Mouse (Mus musculus) stomach, embryonic 16.5 days (tissue): Measurements from ENCODE around the gene Fuca1. TPM values are rescaled to one million over a fixed set of nuclear protein-coding genes. Genes with fewer than 3 reads are reported as not detected.

Source experiments
- ATAC-seq: fragments of 200-750 bp; cut with Nextera tagmentation; 2 replicates; pipeline ENCODE4 v1.8.0; 2017; ENCODE audit warnings: moderate number of reproducible peaks, moderate TSS enrichment; ENCODE audit not compliant: insufficient read depth, low FRiP score
- H3K27ac ChIP-seq: fragments of 300-500 bp; sonication (generic); 2 replicates; pipeline ENCODE4 v1.5.1; 2014; ENCODE audit warnings: low read length
- H3K27me3 ChIP-seq: fragments of 300-500 bp; sonication (generic); 2 replicates; pipeline ENCODE4 v1.6.1; 2014; ENCODE audit warnings: low read length, control low read depth, mixed read lengths; ENCODE audit not compliant: control insufficient read depth, insufficient read depth
- H3K36me3 ChIP-seq: fragments of 300-500 bp; sonication (generic); 2 replicates; pipeline ENCODE4 v1.6.1; 2014; ENCODE audit warnings: low read length; ENCODE audit not compliant: control insufficient read depth, insufficient read depth
- H3K4me1 ChIP-seq: fragments of 300-500 bp; sonication (generic); 2 replicates; pipeline ENCODE4 v1.6.1; 2014; ENCODE audit warnings: low read length, control low read depth, mixed read lengths; ENCODE audit not compliant: control insufficient read depth, insufficient read depth
- H3K4me2 ChIP-seq: fragments of 300-500 bp; sonication (generic); 2 replicates; pipeline ENCODE4 v1.6.1; 2014; ENCODE audit warnings: low read depth, low read length, mixed read lengths
- H3K4me3 ChIP-seq: fragments of 300-500 bp; sonication (generic); replicated peaks from 2 replicates; pipeline ENCODE4 v1.5.1; 2014; ENCODE audit warnings: mild to moderate bottlenecking, low read length
- H3K9ac ChIP-seq: fragments of 300-500 bp; sonication (generic); 2 replicates; pipeline ENCODE4 v1.6.1; 2014; ENCODE audit warnings: low read length
- H3K9me3 ChIP-seq: fragments of 300-500 bp; sonication (generic); replicated peaks from 2 replicates; pipeline ENCODE4 v1.6.1; 2016; ENCODE audit warnings: low read length, control low read depth; ENCODE audit not compliant: control insufficient read depth
- WGBS: fragments of 180-500 bp; shearing (Covaris S2); extraction: QIAGEN DNeasy Blood & Tissue Kit; methylation state at CpG from one replicate; pipeline ENCODE4 v1.1.7; 2014; 5-methylcytosine and 5-hydroxymethylcytosine counted together
- polyA plus RNA-seq: library from polyadenylated mRNA; unstranded; fragments of >200 nt; fragmentation: Nextera tagmentation; extraction: Ambion mirVana; gene quantifications from 2 replicates; pipeline ENCODE4 v1.2.1, GENCODE M21; 2015

The Fuca1 gene
- polyA plus RNA-seq, 1 experiment from 2014 or later = 98.9 TPM

DNA sequence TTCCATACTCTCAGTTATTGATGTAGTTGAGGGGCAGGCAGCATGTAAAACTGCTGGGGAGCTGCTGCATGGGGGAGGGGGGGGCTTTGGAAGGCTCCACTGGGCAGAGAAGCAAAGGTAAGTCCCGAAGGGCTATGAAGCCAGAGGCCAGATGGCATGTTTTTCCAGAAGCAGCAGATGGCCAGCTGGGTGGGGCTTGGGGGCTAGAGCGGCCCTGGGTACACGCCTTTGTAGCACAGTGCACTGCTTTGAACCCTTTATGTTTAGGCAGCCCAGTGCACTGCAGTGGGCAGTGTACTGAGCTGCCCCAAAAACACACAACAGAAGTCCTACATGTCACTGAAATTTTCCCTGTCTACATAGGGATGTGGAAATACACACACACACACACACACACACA, 7.7 kb upstream of the Fuca1 start:
- no peak overlapping the region for H3K27ac ChIP-seq
- H3K9ac ChIP-seq = no peak overlapping the region
- peaks cover 3% of the 10 kb centered on the region; the same call in 1 of the 2 replicates for H3K4me1 ChIP-seq
- no peaks in the 10 kb centered on the region for H3K27me3 ChIP-seq
- H3K4me2 ChIP-seq = no peak overlapping the region
- 32% methylated on average over 3 of the region's 3 CpGs for WGBS
- no peak for ATAC-seq
- H3K36me3 ChIP-seq = no peaks in the 10 kb centered on the region
- no peaks in the 10 kb centered on the region for H3K9me3 ChIP-seq
- H3K4me3 ChIP-seq = no peak overlapping the region

DNA sequence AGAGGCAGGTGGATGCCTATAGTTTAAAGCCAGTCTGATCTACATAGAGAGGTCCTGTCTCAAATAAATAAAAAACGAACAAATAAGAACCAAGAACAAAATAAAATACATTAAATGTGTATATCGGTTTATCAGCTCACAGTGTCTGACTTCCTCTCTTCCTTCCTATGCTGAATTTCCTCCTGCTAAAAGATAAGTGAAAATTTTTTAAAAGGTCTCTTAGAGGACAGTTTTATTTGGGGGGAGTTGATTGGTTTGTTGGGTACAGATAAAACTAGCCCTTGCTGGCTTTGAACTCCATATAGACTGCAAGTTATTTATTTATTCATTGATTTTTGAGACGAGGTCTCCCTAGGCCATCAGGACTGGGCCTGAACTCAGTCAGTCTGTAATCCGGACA, 7.1 kb upstream of the Fuca1 start:
- no peak overlapping the region for H3K4me3 ChIP-seq
- no peaks in the 10 kb centered on the region for H3K9me3 ChIP-seq
- peaks cover 3% of the 10 kb centered on the region; the same call in 1 of the 2 replicates for H3K4me1 ChIP-seq
- no peaks in the 10 kb centered on the region for H3K27me3 ChIP-seq
- no peaks in the 10 kb centered on the region for H3K36me3 ChIP-seq
- no peak overlapping the region for H3K9ac ChIP-seq
- no peak for ATAC-seq
- H3K4me2 ChIP-seq = no peak overlapping the region
- no peak overlapping the region for H3K27ac ChIP-seq
- 59% methylated on average over 4 of the region's 4 CpGs for WGBS

DNA sequence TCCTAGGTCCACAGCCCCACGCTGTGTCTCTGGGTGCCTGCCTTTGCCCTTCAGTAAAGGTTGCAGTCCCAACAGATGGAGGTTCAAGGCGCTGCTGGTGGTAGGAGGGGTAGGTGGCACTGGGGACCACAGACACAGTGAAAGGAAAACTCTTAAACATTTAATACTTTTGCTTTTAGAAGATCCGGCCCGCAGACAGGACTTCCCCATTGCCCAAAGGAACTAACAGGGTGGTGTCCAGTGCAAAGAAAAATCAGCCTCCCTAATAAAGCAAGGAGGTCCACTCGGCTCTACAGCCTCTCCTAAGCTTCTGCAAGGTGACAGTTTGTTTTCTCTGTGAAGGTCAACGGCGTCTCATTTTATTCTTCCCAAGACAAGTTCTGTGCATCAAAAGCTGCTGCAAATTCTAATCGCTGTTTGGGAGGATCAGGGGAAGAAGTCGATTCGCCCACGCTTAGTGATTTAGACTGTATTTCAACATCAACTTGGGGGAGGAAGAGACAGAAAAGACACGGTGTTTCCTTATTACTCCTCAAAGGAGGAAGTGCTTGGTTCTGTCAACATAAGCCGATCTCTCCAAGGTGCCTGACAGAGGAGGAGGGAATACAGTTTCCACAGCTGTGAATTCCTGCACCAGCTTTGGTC, 1.8 kb upstream of the Fuca1 start:
- Histone ChIP-seq H3K9ac (no peak overlapping the region), H3K27ac (no peak overlapping the region), H3K4me1 (peaks cover 6% of the 10 kb centered on the region), H3K4me2 (no peak overlapping the region), H3K27me3 (no peaks in the 10 kb centered on the region), H3K9me3 (no peaks in the 10 kb centered on the region), H3K36me3 (peaks cover 3% of the 10 kb centered on the region; the same call in 1 of the 2 replicates), H3K4me3 (no peak overlapping the region)
- 75% methylated on average over 13 of the region's 13 CpGs for WGBS
- no peak for ATAC-seq

DNA sequence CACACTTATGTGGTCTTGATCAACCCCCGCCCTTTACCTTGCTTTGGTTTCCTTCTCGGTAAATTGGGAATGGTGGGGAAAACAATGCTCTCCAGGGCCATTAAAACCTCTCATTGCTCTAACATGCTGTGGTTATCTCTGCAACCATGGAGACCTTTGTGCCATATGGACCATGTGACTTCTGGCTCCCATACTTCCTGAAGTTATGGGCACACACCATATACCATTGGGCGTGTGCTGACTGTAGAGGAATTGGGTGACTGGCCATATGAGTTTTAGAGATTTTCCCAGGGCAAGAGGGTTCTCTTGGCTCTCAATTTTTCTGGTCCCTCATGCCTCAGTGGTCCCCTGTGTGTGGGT, 1.3 kb upstream of the Fuca1 start:
- WGBS = 86% methylated on average over 3 of the region's 3 CpGs
- no peak overlapping the region for H3K4me3 ChIP-seq
- no peak for ATAC-seq
- H3K9ac ChIP-seq = no peak overlapping the region
- H3K4me2 ChIP-seq = no peak overlapping the region
- H3K27ac ChIP-seq = 0 out of 2 replicates have a peak overlapping the region, but pooled peaks have one; percentile 16
- H3K36me3 ChIP-seq = peaks cover 3% of the 10 kb centered on the region; the same call in 1 of the 2 replicates
- peaks cover 6% of the 10 kb centered on the region for H3K4me1 ChIP-seq
- H3K27me3 ChIP-seq = no peaks in the 10 kb centered on the region
- no peaks in the 10 kb centered on the region for H3K9me3 ChIP-seq

GRCm38 (mm10) chr4:135921257-135922120, 954 bp downstream of the Fuca1 start:
- 0 out of 2 replicates have a peak, but pooled peaks have one; percentile 4 for ATAC-seq
- 2% methylated on average over 26 of the region's 26 CpGs for WGBS
- Histone ChIP-seq H3K4me2 (peak overlapping the region; percentile 81), H3K36me3 (peaks cover 3% of the 10 kb centered on the region; the same call in 1 of the 2 replicates), H3K4me1 (peaks cover 6% of the 10 kb centered on the region), H3K27me3 (no peaks in the 10 kb centered on the region), H3K9ac (peak overlapping the region; percentile 79), H3K27ac (peak overlapping the region; percentile 73), H3K9me3 (no peaks in the 10 kb centered on the region), H3K4me3 (peak overlapping the region; percentile 80)

DNA sequence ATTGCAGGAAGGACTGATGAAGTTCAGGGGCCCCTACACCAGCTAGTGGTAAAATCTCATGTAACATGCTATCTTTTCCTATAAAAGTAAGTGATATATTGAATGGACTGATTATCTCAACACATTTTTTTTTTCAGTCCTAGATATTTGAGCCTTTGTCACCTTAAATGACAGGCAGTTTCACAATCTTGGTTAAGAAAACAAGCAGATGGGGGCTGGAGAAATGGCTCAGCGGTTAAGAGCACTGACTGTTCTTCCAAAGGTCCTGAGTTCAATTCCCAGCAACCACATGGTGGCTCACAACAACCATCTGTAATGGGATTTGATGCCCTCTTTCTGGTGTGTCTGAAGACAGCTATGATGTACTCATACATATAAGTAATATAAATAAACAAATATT, 1.7 kb downstream of the Fuca1 start:
- peaks cover 3% of the 10 kb centered on the region; the same call in 1 of the 2 replicates for H3K36me3 ChIP-seq
- H3K9me3 ChIP-seq = no peaks in the 10 kb centered on the region
- peak overlapping the region; percentile 81 for H3K4me2 ChIP-seq
- peak overlapping the region; percentile 73; the same call in 1 of the 2 replicates for H3K27ac ChIP-seq
- ATAC-seq = no peak
- 63% methylated on average over 1 of the region's 1 CpGs for WGBS
- H3K27me3 ChIP-seq = no peaks in the 10 kb centered on the region
- peak overlapping the region; percentile 80 for H3K4me3 ChIP-seq
- peaks cover 6% of the 10 kb centered on the region for H3K4me1 ChIP-seq
- no peak overlapping the region for H3K9ac ChIP-seq

GRCm38 (mm10) chr4:135924418-135924817, 3.9 kb downstream of the Fuca1 start:
- Histone ChIP-seq H3K4me2 (no peak overlapping the region), H3K4me1 (peaks cover 6% of the 10 kb centered on the region), H3K9me3 (no peaks in the 10 kb centered on the region), H3K27me3 (no peaks in the 10 kb centered on the region), H3K9ac (no peak overlapping the region), H3K4me3 (no peak overlapping the region), H3K36me3 (peaks cover 3% of the 10 kb centered on the region; the same call in 1 of the 2 replicates), H3K27ac (no peak overlapping the region)
- ATAC-seq = no peak
- 79% methylated on average over 2 of the region's 2 CpGs for WGBS

GRCm38 (mm10) chr4:135925341-135925740, 4.8 kb downstream of the Fuca1 start:
- Histone ChIP-seq H3K27ac (no peak overlapping the region), H3K9me3 (no peaks in the 10 kb centered on the region), H3K4me1 (peaks cover 6% of the 10 kb centered on the region), H3K9ac (no peak overlapping the region), H3K4me3 (no peak overlapping the region), H3K36me3 (peaks cover 3% of the 10 kb centered on the region; the same call in 1 of the 2 replicates), H3K4me2 (no peak overlapping the region), H3K27me3 (no peaks in the 10 kb centered on the region)
- ATAC-seq = no peak
- WGBS = 79% methylated on average over 5 of the region's 5 CpGs

GRCm38 (mm10) chr4:135926195-135926808, 5.8 kb downstream of the Fuca1 start:
- no peak overlapping the region for H3K4me2 ChIP-seq
- H3K27me3 ChIP-seq = no peaks in the 10 kb centered on the region
- WGBS = 84% methylated on average over 10 of the region's 10 CpGs
- ATAC-seq = no peak
- H3K4me3 ChIP-seq = no peak overlapping the region
- H3K27ac ChIP-seq = no peak overlapping the region
- peaks cover 6% of the 10 kb centered on the region for H3K4me1 ChIP-seq
- H3K36me3 ChIP-seq = peaks cover 3% of the 10 kb centered on the region; the same call in 1 of the 2 replicates
- no peaks in the 10 kb centered on the region for H3K9me3 ChIP-seq
- no peak overlapping the region for H3K9ac ChIP-seq
